Comparison of ENCODE assay signal across 9 mouse cellular contexts in genomic region chr12:52001544-52001943, GRCm38 (mm10). TPM values are rescaled to one million over a fixed set of nuclear protein-coding genes. Genes with fewer than 3 reads are reported as not detected.
DNase-seq lines count a peak whose midpoint lies in the region; ATAC-seq and TF ChIP-seq lines count a peak whose summit lies in the region.
"Had no signal": no experiment of that assay in that cellular context is flagged by ENCODE, and none has a peak within 500 bp of the region (broad histone marks: within the 10 kb centered on the region; RNA-seq: fewer than 3 reads in every experiment).

No protein-coding gene starts in this region.

- no peak overlapping the region for H3K9ac ChIP-seq in intestine, embryonic 14.5 days (ENCODE audit: low read length)
- no peak overlapping the region for H3K9ac ChIP-seq in intestine, embryonic 16.5 days (ENCODE audit: low read depth, low read length)
- no peak overlapping the region for H3K9ac ChIP-seq in hindbrain, embryonic 14.5 days
- H3K9ac ChIP-seq in midbrain, embryonic 16.5 days (ENCODE audit: low read depth, low read length) = no peak overlapping the region
- H3K9ac ChIP-seq in stomach, embryonic 14.5 days (replicated peaks; ENCODE audit: low read depth, low read length) = no peak overlapping the region

- WGBS in intestine, embryonic 14.5 days = 23% methylated on average over 4 of the region's 4 CpGs
- WGBS in intestine, embryonic 16.5 days = 19% methylated on average over 4 of the region's 4 CpGs
- 31% methylated on average over 4 of the region's 4 CpGs for WGBS in hindbrain, embryonic 14.5 days
- WGBS in midbrain, embryonic 16.5 days = 26% methylated on average over 4 of the region's 4 CpGs
- WGBS in stomach, embryonic 14.5 days = 26% methylated on average over 4 of the region's 4 CpGs

- peak; percentile 61 for DNase-seq in intestine, embryonic 14.5 days (ENCODE audit: low spot score)
- DNase-seq in brain, embryonic 18.5 days (ENCODE audit: low read depth, low spot score) = peak; percentile 56
- DNase-seq in fibroblast of lung, adult 2 months (ENCODE audit: low read depth) = peak; percentile 61
- peak; percentile 90 for DNase-seq in hindbrain, embryonic 14.5 days (ENCODE audit: low spot score)
- peak; percentile 43 to 66 for DNase-seq in left cerebral cortex, adult 2 months (ENCODE audit: extremely low spot score in 1 of 2, low spot score in 2 of 2)

- no peak overlapping the region for H3K4me3 ChIP-seq in intestine, embryonic 14.5 days (ENCODE audit: low read depth, low read length)
- no peak overlapping the region for H3K4me3 ChIP-seq in intestine, embryonic 16.5 days (ENCODE audit: low read length)
- H3K4me3 ChIP-seq in hindbrain, embryonic 14.5 days (replicated peaks; ENCODE audit: low read length) = no peak overlapping the region
- no peak overlapping the region for H3K4me3 ChIP-seq in left cerebral cortex, adult 2 months
- no peak overlapping the region for H3K4me3 ChIP-seq in midbrain, embryonic 16.5 days (ENCODE audit: low read depth, low read length)
- H3K4me3 ChIP-seq in stomach, embryonic 14.5 days (ENCODE audit: low read depth, low read length) = no peak overlapping the region
- H3K4me3 ChIP-seq: megakaryocyte, embryonic 14.5 days had no signal

- H3K9me3 ChIP-seq in intestine, embryonic 14.5 days (ENCODE audit: control insufficient read depth, low read length) = no peaks in the 10 kb centered on the region
- H3K9me3 ChIP-seq in intestine, embryonic 16.5 days (ENCODE audit: control insufficient read depth, low read length) = no peaks in the 10 kb centered on the region
- no peaks in the 10 kb centered on the region for H3K9me3 ChIP-seq in hindbrain, embryonic 14.5 days (ENCODE audit: control insufficient read depth, low read length)
- H3K9me3 ChIP-seq in midbrain, embryonic 16.5 days (replicated peaks; ENCODE audit: control insufficient read depth, low read length, poor library complexity, severe bottlenecking) = no peaks in the 10 kb centered on the region
- no peaks in the 10 kb centered on the region for H3K9me3 ChIP-seq in stomach, embryonic 14.5 days (ENCODE audit: control insufficient read depth, low read depth, low read length)
- H3K9me3 ChIP-seq: megakaryocyte, embryonic 14.5 days had no signal

- intact Hi-C loops in left cerebral cortex, adult 2 months (cut with DNase I) = loop anchor here (2.0 to 10.0 kb wide), 3 partner anchors 31 to 893 kb away; partner anchors contain the start of genes Heatr5a and Hectd1

- peak; percentile 88 for TF ChIP-seq CTCF in left cerebral cortex, adult 2 months (IDR thresholded peaks at IDR 0.05)

- 0 out of 2 replicates have a peak, but pooled peaks have one; percentile 16 for ATAC-seq in intestine, embryonic 14.5 days (replicated peaks; ENCODE audit: low FRiP score, low TSS enrichment, low read depth)
- ATAC-seq in intestine, embryonic 16.5 days = no peak
- peak; percentile 62 for ATAC-seq in hindbrain, embryonic 14.5 days (ENCODE audit: low FRiP score)
- peak; percentile 54 for ATAC-seq in midbrain, embryonic 16.5 days
- 0 out of 2 replicates have a peak, but pooled peaks have one; percentile 38 for ATAC-seq in stomach, embryonic 14.5 days (ENCODE audit: insufficient number of reproducible peaks, insufficient read depth, low FRiP score, low read depth)

- no peaks in the 10 kb centered on the region for H3K4me1 ChIP-seq in intestine, embryonic 14.5 days (replicated peaks; ENCODE audit: control insufficient read depth, insufficient read depth, low read length)
- 0 out of 2 replicates have a peak, but pooled peaks cover under 1% of the 10 kb centered on the region for H3K4me1 ChIP-seq in intestine, embryonic 16.5 days (ENCODE audit: control insufficient read depth, insufficient read depth, low read length)
- no peaks in the 10 kb centered on the region; the same call in 1 of the 2 replicates for H3K4me1 ChIP-seq in hindbrain, embryonic 14.5 days (replicated peaks; ENCODE audit: control insufficient read depth, insufficient read depth, low read length)
- peaks cover 3% of the 10 kb centered on the region; the same call in 1 of the 2 replicates for H3K4me1 ChIP-seq in midbrain, embryonic 16.5 days (ENCODE audit: control insufficient read depth, insufficient read depth, low read length)
- no peaks in the 10 kb centered on the region for H3K4me1 ChIP-seq in stomach, embryonic 14.5 days (ENCODE audit: control insufficient read depth, insufficient read depth, low read length)

- H3K27me3 ChIP-seq in intestine, embryonic 14.5 days (replicated peaks; ENCODE audit: control insufficient read depth, insufficient read depth, low read length) = no peaks in the 10 kb centered on the region
- H3K27me3 ChIP-seq in intestine, embryonic 16.5 days (replicated peaks; ENCODE audit: control insufficient read depth, insufficient read depth, low read length) = no peaks in the 10 kb centered on the region
- no peaks in the 10 kb centered on the region for H3K27me3 ChIP-seq in hindbrain, embryonic 14.5 days (ENCODE audit: control insufficient read depth, insufficient read depth, low read length)
- H3K27me3 ChIP-seq in midbrain, embryonic 16.5 days (ENCODE audit: control insufficient read depth, insufficient read depth, low read depth, low read length) = no peaks in the 10 kb centered on the region
- H3K27me3 ChIP-seq in stomach, embryonic 14.5 days (ENCODE audit: control insufficient read depth, insufficient read depth, low read length) = no peaks in the 10 kb centered on the region
- H3K27me3 ChIP-seq: megakaryocyte, embryonic 14.5 days had no signal

- no peak overlapping the region for H3K4me2 ChIP-seq in intestine, embryonic 14.5 days (ENCODE audit: low read length)
- no peak overlapping the region for H3K4me2 ChIP-seq in intestine, embryonic 16.5 days (ENCODE audit: low read depth, low read length)
- H3K4me2 ChIP-seq in hindbrain, embryonic 14.5 days (replicated peaks) = no peak overlapping the region
- H3K4me2 ChIP-seq in midbrain, embryonic 16.5 days (ENCODE audit: low read length) = no peak overlapping the region
- H3K4me2 ChIP-seq in stomach, embryonic 14.5 days (replicated peaks; ENCODE audit: low read depth, low read length) = no peak overlapping the region

- H3K27ac ChIP-seq in intestine, embryonic 14.5 days (ENCODE audit: low read depth) = no peak overlapping the region
- H3K27ac ChIP-seq in intestine, embryonic 16.5 days (ENCODE audit: low read length) = no peak overlapping the region
- H3K27ac ChIP-seq in hindbrain, embryonic 14.5 days = no peak overlapping the region
- no peak overlapping the region for H3K27ac ChIP-seq in left cerebral cortex, adult 2 months
- H3K27ac ChIP-seq in midbrain, embryonic 16.5 days (ENCODE audit: low read length) = no peak overlapping the region
- H3K27ac ChIP-seq in stomach, embryonic 14.5 days (ENCODE audit: low read length) = no peak overlapping the region

- peaks cover 32% of the 10 kb centered on the region for H3K36me3 ChIP-seq in intestine, embryonic 14.5 days (ENCODE audit: control insufficient read depth, insufficient read depth, low read length)
- peaks cover 10% of the 10 kb centered on the region for H3K36me3 ChIP-seq in intestine, embryonic 16.5 days (ENCODE audit: control insufficient read depth, insufficient read depth, low read length)
- peaks cover 23% of the 10 kb centered on the region for H3K36me3 ChIP-seq in hindbrain, embryonic 14.5 days (replicated peaks; ENCODE audit: control insufficient read depth, insufficient read depth)
- H3K36me3 ChIP-seq in midbrain, embryonic 16.5 days (ENCODE audit: control insufficient read depth, insufficient read depth, low read length) = 0 out of 2 replicates have a peak, but pooled peaks cover 7% of the 10 kb centered on the region
- peaks cover 15% of the 10 kb centered on the region for H3K36me3 ChIP-seq in stomach, embryonic 14.5 days (ENCODE audit: control insufficient read depth, insufficient read depth, low read length)

RNA-seq across cellular contexts. Expression of gene Dtd2, which starts 4.8 kb away (rescaled TPM):
- polyA plus RNA-seq in intestine, embryonic 14.5 days (2014; fragmentation: Nextera tagmentation; extraction: Ambion mirVana) = 25.4 and 29.1 TPM in 2 replicates
- 26.5 and 26.8 TPM in 2 replicates for polyA plus RNA-seq in intestine, embryonic 16.5 days (2015; fragmentation: Nextera tagmentation; extraction: Ambion mirVana)
- polyA plus RNA-seq in hindbrain, embryonic 14.5 days (2014; fragmentation: Nextera tagmentation; extraction: Ambion mirVana) = 19.4 and 21.7 TPM in 2 replicates
- total RNA-seq in left cerebral cortex, adult 2 months (2021) = 10 to 100 TPM in 1 of 2 experiments, 1 to 10 TPM in 1; 8.5 to 12.2 TPM
- polyA plus RNA-seq in midbrain, embryonic 16.5 days (2015; fragmentation: Nextera tagmentation; extraction: Ambion mirVana) = 18.2 and 24.7 TPM in 2 replicates
- 25.4 and 26.4 TPM in 2 replicates for polyA plus RNA-seq in stomach, embryonic 14.5 days (2014; fragmentation: Nextera tagmentation; extraction: Ambion mirVana)

RNA-seq across cellular contexts. Expression of gene Gpr33, which starts 26.3 kb away (rescaled TPM):
- not detected in 2 replicates for polyA plus RNA-seq in intestine, embryonic 14.5 days (2014; fragmentation: Nextera tagmentation; extraction: Ambion mirVana)
- not detected in 2 replicates for polyA plus RNA-seq in intestine, embryonic 16.5 days (2015; fragmentation: Nextera tagmentation; extraction: Ambion mirVana)
- polyA plus RNA-seq in hindbrain, embryonic 14.5 days (2014; fragmentation: Nextera tagmentation; extraction: Ambion mirVana) = not detected in 2 replicates
- not detected for total RNA-seq in left cerebral cortex, adult 2 months (2021)
- not detected in 2 replicates for polyA plus RNA-seq in midbrain, embryonic 16.5 days (2015; fragmentation: Nextera tagmentation; extraction: Ambion mirVana)
- not detected in 2 replicates for polyA plus RNA-seq in stomach, embryonic 14.5 days (2014; fragmentation: Nextera tagmentation; extraction: Ambion mirVana)

RNA-seq across cellular contexts. Expression of gene Heatr5a, which starts 30.4 kb away (rescaled TPM):
- polyA plus RNA-seq in intestine, embryonic 14.5 days (2014; fragmentation: Nextera tagmentation; extraction: Ambion mirVana) = 11.9 and 15.0 TPM in 2 replicates
- polyA plus RNA-seq in intestine, embryonic 16.5 days (2015; fragmentation: Nextera tagmentation; extraction: Ambion mirVana) = 7.7 and 8.7 TPM in 2 replicates
- 8.3 and 9.4 TPM in 2 replicates for polyA plus RNA-seq in hindbrain, embryonic 14.5 days (2014; fragmentation: Nextera tagmentation; extraction: Ambion mirVana)
- 1 to 10 TPM; 7.5 to 8.9 TPM for total RNA-seq in left cerebral cortex, adult 2 months (2021)
- polyA plus RNA-seq in midbrain, embryonic 16.5 days (2015; fragmentation: Nextera tagmentation; extraction: Ambion mirVana) = 6.9 and 7.1 TPM in 2 replicates
- 16.1 and 17.9 TPM in 2 replicates for polyA plus RNA-seq in stomach, embryonic 14.5 days (2014; fragmentation: Nextera tagmentation; extraction: Ambion mirVana)
